Mouse (Mus musculus): ENCODE data around the gene BC024978.

GRCm38 (mm10) chr7:27166229-27166613, 29.4 kb upstream of the BC024978 start:
- no peak for TF ChIP-seq CTCF (conservative IDR thresholded peaks at IDR 0.05 in 1 of 2, IDR thresholded peaks at IDR 0.05 in 1 of 2; ENCODE audit: low read depth in 2 of 2, low read length in 2 of 2)
- TF ChIP-seq JUND (conservative IDR thresholded peaks at IDR 0.05; ENCODE audit: low read depth, low read length): no peak

All from CH12.LX (cell line).